Mouse (Mus musculus): ENCODE results near the gene Ltbr.
"Not testable (repeated sequence)": the region's sequence is repeated elsewhere in the genome, so short reads cannot be mapped to it uniquely, and the experiment has no call there.

Ltbr gene

GRCm38 (mm10) chr6:125312581-125313355 is 917 bp downstream of the Ltbr start:
- no peak for DNase-seq (ENCODE audit: extremely low spot score, low spot score)

DNA sequence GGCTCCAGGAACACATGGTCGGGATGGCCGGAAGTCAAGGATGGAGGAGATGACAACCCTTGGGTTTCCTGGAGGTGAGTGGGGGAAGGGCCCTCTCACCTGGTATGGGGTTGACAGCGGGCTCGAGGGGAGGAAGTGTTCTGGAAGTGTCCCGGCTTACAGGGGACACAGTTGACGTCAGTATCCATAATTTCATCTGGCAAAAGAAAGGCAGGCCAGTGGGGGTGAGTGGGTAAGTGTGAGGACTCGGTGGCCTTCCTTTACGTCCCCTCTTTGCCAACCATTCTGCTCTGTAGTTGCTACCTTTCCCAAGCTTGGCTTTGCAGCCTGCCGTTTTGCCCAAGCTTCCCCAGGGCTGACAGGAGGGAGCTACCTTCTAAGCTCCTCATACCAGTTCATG is 1.5 kb downstream of the Ltbr start:
- no peak for DNase-seq (ENCODE audit: extremely low spot score, low spot score)

- peak; percentile 23 for DNase-seq (ENCODE audit: extremely low spot score, low spot score)
Observed at GRCm38 (mm10) chr6:125309406-125309805, 4.3 kb downstream of the Ltbr start.

GRCm38 (mm10) chr6:125308921-125309320 is 4.8 kb downstream of the Ltbr start:
- peak; percentile 34 for DNase-seq (ENCODE audit: extremely low spot score, low spot score)

GRCm38 (mm10) chr6:125307091-125307490 is 6.6 kb downstream of the Ltbr start:
- no peak for DNase-seq (ENCODE audit: extremely low spot score, low spot score)

DNA sequence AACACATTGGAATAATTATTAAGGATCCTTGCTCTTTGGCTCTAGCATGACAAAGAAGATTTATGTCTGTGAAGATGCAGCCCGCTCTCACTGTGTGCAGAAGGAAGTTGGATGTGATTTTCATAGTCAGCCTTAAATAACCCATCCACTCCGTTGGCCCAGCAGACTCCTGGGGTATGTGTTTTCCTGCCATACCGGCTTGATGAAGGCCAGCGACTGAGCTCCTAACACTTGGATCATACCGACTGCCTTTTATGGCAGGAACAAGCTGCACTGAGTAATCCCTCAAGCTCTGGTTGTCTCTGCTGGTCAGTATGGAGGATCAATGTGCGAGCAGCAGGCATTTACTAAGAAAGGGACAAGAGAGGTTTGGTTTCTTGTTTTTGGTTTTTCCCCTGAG is 8.2 kb downstream of the Ltbr start:
- no peak for DNase-seq (ENCODE audit: extremely low spot score, low spot score)

DNA sequence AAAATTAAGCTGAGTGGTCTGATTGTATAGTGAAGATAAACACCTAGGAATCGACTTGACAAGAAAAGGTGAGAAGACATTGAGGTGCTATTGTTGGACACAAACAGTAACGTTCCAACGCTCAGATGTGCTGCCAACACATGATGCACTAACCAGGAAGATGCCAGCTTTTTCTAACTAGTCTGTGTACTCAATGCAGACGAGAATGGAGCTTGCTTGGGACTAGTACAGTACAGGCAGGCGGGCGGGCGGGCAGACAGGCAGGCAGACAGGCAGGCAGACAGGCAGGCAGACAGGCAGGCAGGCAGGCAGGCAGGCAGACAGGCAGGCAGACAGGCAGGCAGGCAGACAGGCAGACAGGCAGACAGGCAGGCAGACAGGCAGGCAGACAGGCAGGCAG is 9.3 kb downstream of the Ltbr start:
- not testable (repeated sequence) for DNase-seq (ENCODE audit: extremely low spot score, low spot score)

GRCm38 (mm10) chr6:125303242-125303641 is 10.4 kb downstream of the Ltbr start:
- no peak for DNase-seq (ENCODE audit: extremely low spot score, low spot score)

DNA sequence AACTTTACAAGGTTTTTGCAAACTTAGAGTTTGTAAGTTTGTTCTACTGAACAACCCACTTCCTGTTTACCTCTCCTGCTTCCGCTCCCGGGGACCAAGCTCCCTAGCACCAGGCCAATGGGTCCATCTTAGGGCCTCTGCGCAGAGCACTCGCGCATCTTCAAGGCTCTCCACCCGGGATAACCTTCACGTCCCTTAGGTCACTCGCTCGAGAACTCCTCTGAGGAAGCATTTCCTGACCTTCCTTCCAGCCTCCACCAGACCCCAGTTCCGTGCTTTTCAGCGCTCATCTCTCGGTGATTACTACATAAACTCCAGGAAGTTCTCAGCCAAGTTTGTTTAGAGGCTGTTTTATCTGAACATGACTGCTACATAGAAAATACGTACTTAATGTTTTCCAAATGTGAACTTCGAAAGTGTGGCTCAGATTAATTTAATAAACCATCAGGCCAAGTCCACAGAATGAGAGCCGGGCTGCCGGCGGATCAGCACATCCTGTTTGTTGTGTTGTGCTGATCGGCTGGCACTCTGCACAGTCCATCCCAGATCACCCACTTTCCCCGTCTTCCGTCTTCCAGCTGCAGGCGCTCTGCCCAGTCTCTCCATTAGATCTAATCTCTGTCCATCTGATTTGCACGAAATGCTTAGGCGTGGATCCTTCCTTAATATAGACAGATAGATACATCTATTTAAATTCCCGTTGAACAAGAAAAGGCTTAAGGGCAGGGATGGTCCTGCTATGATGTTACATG is 11.3 kb downstream of the Ltbr start:
- DNase-seq (ENCODE audit: extremely low spot score, low spot score), result no peak

DNA sequence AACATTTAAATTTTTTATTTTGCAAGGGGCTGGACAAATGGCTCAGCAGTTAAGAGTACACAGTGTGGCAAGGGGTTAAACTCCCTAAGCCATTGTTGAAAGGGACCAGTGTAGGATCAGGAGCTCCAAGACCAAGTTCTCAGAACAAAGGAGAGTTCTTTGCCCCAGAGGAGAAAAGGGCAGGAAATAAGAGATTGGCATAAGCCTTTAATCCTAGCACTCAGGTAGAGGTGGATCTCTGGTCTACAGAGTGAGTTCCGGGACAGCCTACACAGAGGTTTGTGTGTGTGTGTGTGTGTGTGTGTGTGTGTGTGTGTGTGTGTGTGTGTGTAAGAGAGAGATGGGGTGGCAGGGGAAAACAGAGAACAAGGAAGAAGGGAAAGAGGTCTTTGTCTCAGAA is 12.7 kb downstream of the Ltbr start:
- DNase-seq (ENCODE audit: extremely low spot score, low spot score), result no peak

DNA sequence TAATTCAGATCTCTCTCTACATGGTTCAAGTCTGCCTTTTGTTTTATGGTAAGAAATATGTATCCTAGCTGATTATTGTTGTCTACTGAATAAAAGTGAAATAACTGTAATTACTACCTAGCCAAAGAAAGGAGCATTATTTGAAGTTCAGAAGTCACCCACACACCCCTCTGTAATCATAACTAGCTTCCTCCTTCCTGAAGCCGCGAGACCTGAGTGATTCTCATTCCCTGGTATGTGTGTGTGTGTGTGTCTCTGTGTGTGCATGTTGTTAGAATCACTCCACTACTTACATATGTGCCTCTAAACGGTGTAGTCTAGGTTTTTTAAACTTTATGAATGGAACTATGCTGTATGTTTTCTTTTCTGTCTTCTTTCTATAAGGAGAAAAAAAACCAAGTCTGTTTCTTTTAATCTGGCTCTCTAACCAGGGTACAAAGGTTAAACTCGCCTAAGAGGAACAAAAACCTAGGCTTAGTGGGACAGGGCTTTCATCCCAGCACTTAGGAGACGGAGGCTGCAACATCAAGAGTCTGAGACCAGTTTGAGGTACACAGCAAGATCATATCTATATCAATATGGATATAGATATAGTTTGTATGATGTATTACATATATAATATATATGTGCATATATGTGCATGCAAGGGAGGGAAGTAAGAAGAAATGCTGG is 16.4 kb downstream of the Ltbr start:
- DNase-seq (ENCODE audit: extremely low spot score, low spot score), result no peak

DNA sequence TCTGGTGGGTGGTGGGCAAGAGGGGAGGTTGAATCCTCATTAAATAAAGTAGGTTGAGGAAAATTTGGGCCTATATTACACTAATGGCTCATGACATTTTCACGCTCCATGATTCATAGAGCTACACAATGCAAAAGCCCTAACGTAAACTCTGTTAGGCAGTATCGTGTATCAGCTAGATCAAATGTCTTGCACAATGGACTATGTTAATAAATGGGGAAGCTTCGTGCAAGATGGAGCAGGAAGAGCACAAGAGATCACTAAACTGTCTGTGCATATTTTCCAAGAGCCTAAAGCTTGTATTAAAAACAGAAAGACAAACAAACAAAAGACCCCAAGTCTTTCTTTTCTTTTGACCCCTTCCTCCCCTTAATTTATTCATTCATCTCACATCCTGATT is 19.6 kb downstream of the Ltbr start:
- DNase-seq (ENCODE audit: extremely low spot score, low spot score), result no peak

DNA sequence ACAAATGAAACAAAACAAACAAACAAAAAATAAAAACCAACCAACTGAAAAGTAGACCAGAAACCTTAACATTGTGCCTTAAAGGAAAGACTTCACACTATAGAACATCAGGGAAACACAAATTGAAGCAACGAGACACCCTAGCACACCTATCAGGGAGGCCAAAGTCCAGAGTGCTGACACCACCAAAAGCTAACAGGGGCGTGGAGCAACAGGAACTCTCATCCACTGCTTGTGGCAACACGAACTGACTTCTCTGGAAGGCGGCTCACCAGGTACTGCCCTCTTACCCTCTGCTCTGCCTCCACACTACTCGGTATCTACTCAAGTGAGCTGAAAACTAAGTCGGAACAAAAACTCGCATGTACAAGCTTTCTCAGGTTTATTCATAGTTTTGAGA is 21.4 kb downstream of the Ltbr start:
- DNase-seq (ENCODE audit: extremely low spot score, low spot score), result no peak

- DNase-seq (ENCODE audit: extremely low spot score, low spot score), result no peak
Observed at GRCm38 (mm10) chr6:125291329-125291728, 22.4 kb downstream of the Ltbr start.

GRCm38 (mm10) chr6:125288730-125289129 is 25.0 kb downstream of the Ltbr start:
- no peak for DNase-seq (ENCODE audit: extremely low spot score, low spot score)

GRCm38 (mm10) chr6:125286944-125287343 is 26.7 kb downstream of the Ltbr start:
- no peak for DNase-seq (ENCODE audit: extremely low spot score, low spot score)

DNA sequence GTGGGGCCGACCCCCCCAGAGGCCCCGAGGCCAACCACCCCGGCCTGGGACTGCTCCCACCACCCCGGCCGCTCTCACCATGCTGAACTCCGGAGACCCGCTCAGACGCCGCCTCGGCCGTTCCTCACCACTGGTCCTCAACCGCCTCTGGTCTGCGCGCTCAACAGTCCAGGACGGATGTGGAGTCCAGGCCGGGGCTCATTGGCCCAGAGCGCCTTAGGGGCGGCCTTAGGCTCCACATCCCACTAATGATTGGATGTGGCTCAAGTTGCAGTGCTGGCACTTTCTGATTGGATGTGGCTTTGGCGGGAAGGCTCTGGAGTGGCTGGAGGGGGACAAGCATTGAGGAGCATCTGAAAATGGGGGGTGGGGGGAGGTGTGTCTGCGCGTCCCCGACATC is 27.8 kb downstream of the Ltbr start, which contains the start of gene Tuba3a:
Gene Tuba3a (minus strand): TSS at position 153 of the 400 bp plus-strand sequence.
- no peak for DNase-seq (ENCODE audit: extremely low spot score, low spot score)

DNA sequence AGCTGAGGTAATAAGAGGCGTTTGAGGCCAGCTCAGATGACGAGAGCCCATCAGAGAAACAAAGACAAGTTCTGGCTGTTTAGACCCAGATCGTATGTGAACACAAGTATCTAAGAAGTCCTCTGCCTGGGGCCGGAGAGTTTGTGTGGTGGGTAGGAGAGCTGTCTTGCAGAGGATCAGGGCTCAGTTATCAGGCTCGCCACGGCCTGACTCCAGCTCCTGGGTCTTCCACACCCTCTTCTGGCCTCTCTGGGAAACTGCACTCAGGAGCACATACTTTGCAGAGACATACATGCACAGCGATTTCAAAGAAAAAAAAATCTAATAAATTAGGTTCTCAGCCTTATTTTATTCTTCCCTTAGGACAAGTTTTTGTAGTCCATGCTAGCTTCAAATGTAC is 28.9 kb downstream of the Ltbr start:
- no peak for DNase-seq (ENCODE audit: extremely low spot score, low spot score)

- DNase-seq (ENCODE audit: extremely low spot score, low spot score), result no peak
Observed at GRCm38 (mm10) chr6:125284250-125284649, 29.4 kb downstream of the Ltbr start.

GRCm38 (mm10) chr6:125282721-125283120 is 31.0 kb downstream of the Ltbr start:
- DNase-seq (ENCODE audit: extremely low spot score, low spot score), result not testable (repeated sequence)

DNA sequence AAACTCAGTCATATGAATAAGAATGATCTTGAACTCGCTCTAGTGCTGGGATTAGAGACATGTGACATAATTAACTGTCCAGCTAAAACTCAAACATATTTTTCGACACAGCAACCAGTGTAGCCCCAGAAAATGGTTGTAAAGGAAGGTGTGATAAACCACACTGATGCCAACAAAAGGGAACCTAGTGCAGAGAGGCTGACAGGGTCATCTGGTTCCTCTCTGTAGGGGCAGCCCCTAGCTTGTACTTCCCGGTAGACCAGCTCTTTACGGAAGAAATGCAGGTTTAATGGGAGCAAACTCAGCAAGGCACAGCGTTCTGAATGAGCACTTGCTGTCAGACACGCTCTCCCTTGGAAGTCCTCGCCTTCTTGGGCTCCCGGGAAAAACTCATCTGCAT is 34.0 kb downstream of the Ltbr start:
- DNase-seq (ENCODE audit: extremely low spot score, low spot score), result no peak
